Mouse (Mus musculus): Measurements from ENCODE around the gene Hmcn1. TPM values are rescaled to one million over a fixed set of nuclear protein-coding genes. Genes with fewer than 3 reads are reported as not detected.
A peak's percentile ranks its signal among the peaks of the same experiment; 100 is the strongest.

Gene Hmcn1
- polyA plus RNA-seq (2012; rRNA removed), result 10.2 and 11.1 TPM in 2 replicates

GRCm38 (mm10) chr1:150993162-150994064 is at the start of gene Hmcn1:
Gene Hmcn1, minus strand, starts transcription at chr1:150993435.
- peak; percentile 30 for DNase-seq (ENCODE audit: low spot score)

- DNase-seq (ENCODE audit: low spot score), result no peak
Measured at GRCm38 (mm10) chr1:151040945-151041649, 47.9 kb upstream of the Hmcn1 start.

GRCm38 (mm10) chr1:151040290-151040689 is 47.1 kb upstream of the Hmcn1 start:
- DNase-seq (ENCODE audit: low spot score), result no peak

- DNase-seq (ENCODE audit: low spot score), result no peak
Measured at GRCm38 (mm10) chr1:151039189-151039588, 46.0 kb upstream of the Hmcn1 start.

GRCm38 (mm10) chr1:151038566-151038965 is 45.3 kb upstream of the Hmcn1 start:
- no peak for DNase-seq (ENCODE audit: low spot score)

GRCm38 (mm10) chr1:151036405-151036985 is 43.3 kb upstream of the Hmcn1 start:
- no peak for DNase-seq (ENCODE audit: low spot score)

GRCm38 (mm10) chr1:151035766-151036165 is 42.5 kb upstream of the Hmcn1 start:
- no peak for DNase-seq (ENCODE audit: low spot score)

GRCm38 (mm10) chr1:151034993-151035592 is 41.9 kb upstream of the Hmcn1 start:
- peak; percentile 29 for DNase-seq (ENCODE audit: low spot score)

GRCm38 (mm10) chr1:151033291-151033690 is 40.1 kb upstream of the Hmcn1 start:
- no peak for DNase-seq (ENCODE audit: low spot score)

GRCm38 (mm10) chr1:151031581-151031980 is 38.3 kb upstream of the Hmcn1 start:
- no peak for DNase-seq (ENCODE audit: low spot score)

GRCm38 (mm10) chr1:151031086-151031485 is 37.9 kb upstream of the Hmcn1 start:
- DNase-seq (ENCODE audit: low spot score), result no peak

GRCm38 (mm10) chr1:151025049-151025773 is 32.0 kb upstream of the Hmcn1 start:
- no peak for DNase-seq (ENCODE audit: low spot score)

- DNase-seq (ENCODE audit: low spot score), result no peak
Measured at GRCm38 (mm10) chr1:151019273-151019890, 26.1 kb upstream of the Hmcn1 start.

- no peak for DNase-seq (ENCODE audit: low spot score)
Measured at GRCm38 (mm10) chr1:151011056-151011455, 17.8 kb upstream of the Hmcn1 start.

GRCm38 (mm10) chr1:151009115-151009797 is 16.0 kb upstream of the Hmcn1 start:
- DNase-seq (ENCODE audit: low spot score), result no peak

- no peak for DNase-seq (ENCODE audit: low spot score)
Measured at GRCm38 (mm10) chr1:151007747-151008146, 14.5 kb upstream of the Hmcn1 start.

GRCm38 (mm10) chr1:151004007-151004406 is 10.8 kb upstream of the Hmcn1 start:
- DNase-seq (ENCODE audit: low spot score), result no peak

- DNase-seq (ENCODE audit: low spot score), result no peak
Measured at GRCm38 (mm10) chr1:151001868-151002428, 8.7 kb upstream of the Hmcn1 start.

- DNase-seq (ENCODE audit: low spot score), result no peak
Measured at GRCm38 (mm10) chr1:151000714-151001113, 7.5 kb upstream of the Hmcn1 start.

GRCm38 (mm10) chr1:150994612-150995011 is 1.4 kb upstream of the Hmcn1 start:
- DNase-seq (ENCODE audit: low spot score), result no peak

Data from urinary bladder, adult 2 months (tissue).